Mouse (Mus musculus) liver, embryonic 12.5 days (tissue): ENCODE results near the gene Nup62cl. TPM values are rescaled to one million over a fixed set of nuclear protein-coding genes. Genes with fewer than 3 reads are reported as not detected.

Experiments used
- ATAC-seq: fragments of 200-750 bp; cut with Nextera tagmentation; 2 replicates; pipeline ENCODE4 v1.8.0; 2017; ENCODE audit warnings: moderate number of reproducible peaks, mild to moderate bottlenecking, moderate library complexity
- H3K27ac ChIP-seq: fragments of 300-500 bp; sonication (generic); 2 replicates; pipeline ENCODE4 v1.5.1; 2016; ENCODE audit warnings: mild to moderate bottlenecking
- H3K27me3 ChIP-seq: fragments of 300-500 bp; sonication (generic); replicated peaks from 2 replicates; pipeline ENCODE4 v1.6.1; 2016; ENCODE audit warnings: mild to moderate bottlenecking, moderate library complexity
- H3K36me3 ChIP-seq: fragments of 300-500 bp; sonication (generic); 2 replicates; pipeline ENCODE4 v1.6.1; 2016; ENCODE audit warnings: mild to moderate bottlenecking, moderate library complexity
- H3K4me1 ChIP-seq: fragments of 300-500 bp; sonication (generic); 2 replicates; pipeline ENCODE4 v1.6.1; 2016
- H3K4me2 ChIP-seq: fragments of 300-500 bp; sonication (generic); 2 replicates; pipeline ENCODE4 v1.6.1; 2016; ENCODE audit warnings: mild to moderate bottlenecking, moderate library complexity
- H3K4me3 ChIP-seq: fragments of 300-500 bp; sonication (generic); 2 replicates; pipeline ENCODE4 v1.5.1; 2016; ENCODE audit warnings: mild to moderate bottlenecking, moderate library complexity
- H3K9ac ChIP-seq: fragments of 300-500 bp; sonication (generic); 2 replicates; pipeline ENCODE4 v1.6.1; 2016; ENCODE audit warnings: mild to moderate bottlenecking, moderate library complexity
- H3K9me3 ChIP-seq: fragments of 300-500 bp; sonication (generic); replicated peaks from 2 replicates; pipeline ENCODE4 v1.6.1; 2016; ENCODE audit warnings: mild to moderate bottlenecking, moderate library complexity
- WGBS: fragments of 180-500 bp; shearing (Covaris S2); methylation state at CpG from one replicate; pipeline ENCODE4 v1.1.7; 2016; ENCODE audit not compliant: insufficient replicate concordance; 5-methylcytosine and 5-hydroxymethylcytosine counted together
- polyA plus RNA-seq: library from polyadenylated mRNA; unstranded; fragments of >200 nt; fragmentation: Nextera tagmentation; extraction: Ambion mirVana; gene quantifications from 2 replicates; pipeline ENCODE4 v1.2.1, GENCODE M21; 2016

The Nup62cl gene
- polyA plus RNA-seq: 1.3 and 2.0 TPM in 2 replicates

GRCm38 (mm10) chrX:140062135-140062975 lies at the start of gene Nup62cl, which contains the start of gene Pih1h3b:
TSS of gene Nup62cl (minus strand) at chrX:140062712.
TSS of gene Pih1h3b (plus strand) at chrX:140062879.
- Histone ChIP-seq H3K4me3 (peak within 1 kb of the TSS; percentile 48), H3K36me3 (no peaks in the 10 kb centered on the region), H3K27me3 (peaks cover 30% of the 10 kb centered on the region), H3K4me2 (peak within 1 kb of the TSS; percentile 64), H3K27ac (no peak within 1 kb of the TSS), H3K9me3 (no peaks in the 10 kb centered on the region), H3K9ac (no peak within 1 kb of the TSS), H3K4me1 (no peaks in the 10 kb centered on the region)
- peak; percentile 63 for ATAC-seq
- 20% methylated on average over 64 of the region's 64 CpGs for WGBS

DNA sequence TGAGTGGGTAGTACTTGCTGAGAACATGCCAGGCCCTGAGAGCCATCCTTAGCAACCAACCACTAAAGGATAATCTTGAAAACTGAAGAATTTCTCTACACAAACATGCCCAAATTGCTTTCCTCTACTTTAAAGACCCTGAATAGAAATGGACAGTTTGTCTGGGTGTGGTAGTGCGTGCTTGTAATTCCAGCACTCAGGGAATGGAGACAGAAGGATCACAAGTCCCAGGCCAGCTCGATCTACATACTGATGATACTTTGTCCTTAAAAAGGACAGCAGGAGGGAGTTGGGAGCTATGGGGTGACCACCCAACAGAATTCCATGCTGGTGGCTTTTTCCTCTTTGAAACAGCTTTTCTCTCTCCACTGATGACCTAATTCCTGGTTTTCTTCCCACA lies 31.6 kb upstream of the Nup62cl start:
- no peaks in the 10 kb centered on the region for H3K27me3 ChIP-seq
- ATAC-seq: no peak
- 44% methylated on average over 2 of the region's 2 CpGs for WGBS
- H3K4me1 ChIP-seq: no peaks in the 10 kb centered on the region
- no peak overlapping the region for H3K9ac ChIP-seq
- no peak overlapping the region for H3K4me2 ChIP-seq
- no peaks in the 10 kb centered on the region for H3K36me3 ChIP-seq
- no peak overlapping the region for H3K4me3 ChIP-seq
- H3K27ac ChIP-seq: no peak overlapping the region
- H3K9me3 ChIP-seq: no peaks in the 10 kb centered on the region

DNA sequence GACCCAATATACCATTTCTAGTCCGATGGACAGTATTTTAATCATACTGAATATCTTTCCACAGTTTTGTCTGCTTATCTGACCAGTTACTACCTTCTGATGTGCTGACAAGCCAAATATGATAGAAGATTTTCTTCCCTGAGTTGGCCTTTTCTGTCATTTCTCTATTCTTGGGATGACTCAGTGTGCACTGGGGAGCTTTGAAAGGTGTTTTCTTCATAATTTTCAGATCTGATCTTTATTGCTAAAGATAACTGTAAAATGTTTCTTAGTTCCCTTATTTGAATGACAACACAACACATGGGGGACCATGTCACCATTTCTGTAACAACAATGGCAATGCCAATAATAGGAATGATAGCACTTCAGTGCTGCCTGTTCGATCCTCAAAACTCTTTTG lies 20.0 kb upstream of the Nup62cl start:
- Histone ChIP-seq H3K9ac (no peak overlapping the region), H3K4me1 (no peaks in the 10 kb centered on the region), H3K4me2 (no peak overlapping the region), H3K9me3 (no peaks in the 10 kb centered on the region), H3K4me3 (no peak overlapping the region), H3K27me3 (no peaks in the 10 kb centered on the region), H3K27ac (no peak overlapping the region), H3K36me3 (no peaks in the 10 kb centered on the region)
- no peak for ATAC-seq
- 67% methylated on average over 2 of the region's 2 CpGs for WGBS

DNA sequence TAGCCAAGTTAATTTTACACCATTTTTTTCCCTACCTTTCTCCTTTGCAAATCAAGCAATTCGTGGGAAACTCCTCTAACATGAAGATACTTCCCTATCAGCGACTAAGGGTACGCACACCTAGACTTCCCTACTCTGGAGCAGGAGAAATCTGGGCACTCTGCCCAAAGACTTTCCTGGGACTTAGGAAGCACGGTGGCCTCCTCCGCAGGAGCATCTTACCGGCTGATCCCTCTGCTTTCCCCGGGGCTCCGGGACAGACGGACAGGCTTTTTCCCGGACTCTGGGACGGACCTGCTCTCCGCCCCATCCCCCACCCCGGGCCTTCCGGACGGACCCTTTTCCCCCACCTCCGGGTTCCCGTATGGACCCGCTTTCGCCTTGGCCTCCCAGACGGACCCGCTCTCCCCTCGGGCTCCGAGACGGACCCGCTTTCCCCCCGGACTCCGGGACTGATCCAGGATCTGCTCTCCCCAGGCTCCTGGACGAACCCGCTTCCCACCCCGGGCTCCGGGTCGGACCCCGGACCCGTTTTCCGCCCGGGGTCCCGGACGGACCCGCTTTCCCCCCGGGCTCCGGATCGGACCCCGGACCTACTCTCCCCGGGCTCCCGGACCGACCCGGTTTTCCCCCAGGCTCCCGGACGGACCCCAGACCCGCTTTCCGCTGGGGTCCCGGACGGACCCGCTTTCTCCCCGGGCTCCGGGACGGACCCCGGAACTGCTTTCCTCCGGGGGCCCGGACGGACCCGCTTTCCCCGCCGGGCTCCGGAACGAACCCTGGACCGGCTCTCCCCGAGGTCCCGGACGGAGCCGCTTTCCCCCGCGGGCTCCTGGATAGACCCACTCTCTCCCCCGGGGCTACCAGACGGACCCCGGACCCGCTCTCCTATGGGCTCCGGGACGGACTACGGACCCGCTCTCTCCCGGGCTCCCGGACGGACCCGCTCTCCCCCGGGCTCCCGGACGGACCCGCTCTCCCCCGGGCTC lies 1.3 kb downstream of the Nup62cl start:
- Histone ChIP-seq H3K9ac (no peak overlapping the region), H3K27ac (no peak overlapping the region), H3K9me3 (no peaks in the 10 kb centered on the region), H3K4me1 (no peaks in the 10 kb centered on the region), H3K36me3 (no peaks in the 10 kb centered on the region), H3K4me2 (peak overlapping the region; percentile 64), H3K27me3 (peaks cover 30% of the 10 kb centered on the region), H3K4me3 (peak overlapping the region; percentile 48)
- 20% methylated on average over 60 of the region's 90 CpGs for WGBS
- ATAC-seq: no peak

GRCm38 (mm10) chrX:139998691-139999065 lies 63.8 kb downstream of the Nup62cl start:
- H3K9me3 ChIP-seq: no peaks in the 10 kb centered on the region
- H3K36me3 ChIP-seq: peaks cover 9% of the 10 kb centered on the region
- H3K4me2 ChIP-seq: peak overlapping the region; percentile 63
- H3K27me3 ChIP-seq: peaks cover 3% of the 10 kb centered on the region; the same call in 1 of the 2 replicates
- no peak for ATAC-seq
- 62% methylated on average over 4 of the region's 4 CpGs for WGBS
- peak overlapping the region; percentile 64 for H3K4me3 ChIP-seq
- no peak overlapping the region for H3K9ac ChIP-seq
- no peak overlapping the region for H3K27ac ChIP-seq
- no peaks in the 10 kb centered on the region for H3K4me1 ChIP-seq

DNA sequence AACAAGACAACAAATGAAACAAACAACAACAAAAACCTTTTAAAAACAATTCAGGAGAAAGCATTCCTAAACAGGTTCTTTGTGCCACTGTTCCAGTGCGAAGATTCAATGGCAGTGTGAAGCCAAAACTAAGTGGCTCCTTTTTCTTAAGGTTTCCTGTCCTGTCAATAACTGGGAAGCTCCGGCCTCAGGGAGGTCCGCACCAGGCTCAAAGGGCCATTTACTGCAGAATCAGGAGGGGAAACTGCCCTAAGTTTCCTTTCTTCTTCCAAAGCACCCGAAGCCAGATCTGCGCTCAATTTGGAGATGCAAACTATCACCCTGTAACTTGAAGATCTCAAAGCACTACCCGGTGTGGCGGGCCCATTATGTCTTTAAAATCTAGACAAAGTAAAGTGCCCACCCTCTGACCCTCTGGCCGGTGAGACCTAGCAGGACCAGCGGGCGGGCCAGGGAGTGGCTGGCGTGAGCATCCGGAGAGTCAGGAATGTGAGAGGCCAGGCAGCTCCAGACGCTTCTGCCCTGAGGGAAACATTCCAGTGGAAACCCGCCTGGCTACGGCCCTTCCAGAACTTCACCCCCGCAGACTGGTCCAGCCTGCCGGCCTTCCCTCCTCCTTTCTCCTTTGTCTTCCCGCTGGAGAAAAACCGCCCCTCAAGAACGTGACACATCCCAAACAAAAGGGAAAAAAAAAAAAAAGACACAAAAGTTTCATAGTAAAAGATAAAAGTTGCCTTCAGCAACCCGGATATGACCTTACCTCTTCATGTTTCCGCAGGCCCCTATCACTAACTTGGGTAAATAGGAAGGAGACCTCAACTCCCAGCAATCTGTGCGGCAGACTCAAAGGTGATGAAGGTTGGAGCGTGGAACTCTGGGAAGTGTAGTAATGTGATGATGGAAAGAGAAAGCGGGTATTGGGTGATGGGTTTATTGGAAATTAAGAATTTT lies 64.5 kb downstream of the Nup62cl start, which contains the start of gene Rbm41:
Gene Rbm41 (minus strand): TSS at position 856 of the 951 bp plus-strand sequence.
- 10% methylated on average over 25 of the region's 25 CpGs for WGBS
- Histone ChIP-seq H3K9ac (peak within 1 kb of the TSS; percentile 67), H3K36me3 (peaks cover 16% of the 10 kb centered on the region), H3K9me3 (no peaks in the 10 kb centered on the region), H3K27me3 (peaks cover 3% of the 10 kb centered on the region; the same call in 1 of the 2 replicates), H3K27ac (peak within 1 kb of the TSS; percentile 48; the same call in 1 of the 2 replicates), H3K4me1 (no peaks in the 10 kb centered on the region), H3K4me2 (peak within 1 kb of the TSS; percentile 63), H3K4me3 (peak within 1 kb of the TSS; percentile 64)
- peak; percentile 89 for ATAC-seq

DNA sequence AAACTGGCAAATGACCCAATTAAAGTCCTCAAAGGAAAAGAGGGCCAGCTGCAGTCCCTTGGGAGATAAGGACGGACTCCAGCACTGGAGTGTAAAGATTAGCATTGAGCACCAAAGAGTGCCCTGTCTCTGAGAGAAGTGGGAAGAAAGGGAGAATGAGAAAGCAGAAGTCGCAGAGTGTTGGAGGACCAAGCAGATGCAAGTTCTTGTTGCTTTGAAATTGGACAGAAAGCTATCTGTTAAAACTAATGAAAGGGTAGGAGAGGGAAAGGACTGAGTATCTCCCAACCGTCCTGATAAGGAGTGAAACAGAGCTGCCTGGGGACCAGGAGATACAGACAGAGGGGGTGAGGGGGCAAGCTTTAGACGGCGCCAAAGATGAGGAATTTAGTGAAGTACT lies 80.4 kb downstream of the Nup62cl start:
- H3K4me3 ChIP-seq: no peak overlapping the region
- peak overlapping the region; percentile 44 for H3K4me2 ChIP-seq
- WGBS: 21% methylated on average over 5 of the region's 5 CpGs
- no peaks in the 10 kb centered on the region for H3K27me3 ChIP-seq
- peak; percentile 90 for ATAC-seq
- peak overlapping the region; percentile 22; the same call in 1 of the 2 replicates for H3K9ac ChIP-seq
- no peaks in the 10 kb centered on the region for H3K36me3 ChIP-seq
- no peaks in the 10 kb centered on the region for H3K9me3 ChIP-seq
- H3K4me1 ChIP-seq: peaks cover 16% of the 10 kb centered on the region
- peak overlapping the region; percentile 60; the same call in 1 of the 2 replicates for H3K27ac ChIP-seq

Other genes with a start within 250 kb of the Nup62cl start
- gene Morc4, start 191.0 kb downstream of the Nup62cl start, polyA plus RNA-seq: 16.2 and 17.0 TPM in 2 replicates
- 2.2 and 2.8 TPM in 2 replicates for gene Rbm41, start 64.1 kb downstream of the Nup62cl start, polyA plus RNA-seq
- gene Pih1h3b, start 167 bp upstream of the Nup62cl start, polyA plus RNA-seq: not detected in 2 replicates